Mouse (Mus musculus) lung, embryonic 15.5 days (tissue): ENCODE data around the gene Tuft1. TPM values are rescaled to one million over a fixed set of nuclear protein-coding genes. Genes with fewer than 3 reads are reported as not detected.

Experiments
- ATAC-seq: fragments of 200-750 bp; cut with Nextera tagmentation; 2 replicates; pipeline ENCODE4 v1.8.0; 2017; ENCODE audit warnings: moderate number of reproducible peaks, borderline replicate concordance; ENCODE audit not compliant: low FRiP score, low TSS enrichment; ENCODE audit errors: extremely low read depth
- H3K27ac ChIP-seq: fragments of 300-500 bp; sonication (generic); 2 replicates; pipeline ENCODE4 v1.5.1; 2015; ENCODE audit warnings: moderate library complexity, mild to moderate bottlenecking, inconsistent platforms
- H3K27me3 ChIP-seq: fragments of 300-500 bp; sonication (generic); 2 replicates; pipeline ENCODE4 v1.6.1; 2015; ENCODE audit warnings: inconsistent platforms
- H3K36me3 ChIP-seq: fragments of 300-500 bp; sonication (generic); 2 replicates; pipeline ENCODE4 v1.6.1; 2015; ENCODE audit warnings: inconsistent platforms
- H3K4me1 ChIP-seq: fragments of 300-500 bp; sonication (generic); 2 replicates; pipeline ENCODE4 v1.6.1; 2015; ENCODE audit warnings: inconsistent platforms
- H3K4me2 ChIP-seq: fragments of 300-500 bp; sonication (generic); 2 replicates; pipeline ENCODE4 v1.6.1; 2015; ENCODE audit warnings: inconsistent platforms, mild to moderate bottlenecking, moderate library complexity
- H3K4me3 ChIP-seq: fragments of 300-500 bp; sonication (generic); 2 replicates; pipeline ENCODE4 v1.5.1; 2015; ENCODE audit warnings: mild to moderate bottlenecking, inconsistent platforms
- H3K9ac ChIP-seq: fragments of 300-500 bp; sonication (generic); 2 replicates; pipeline ENCODE4 v1.6.1; 2015; ENCODE audit warnings: inconsistent platforms
- H3K9me3 ChIP-seq: fragments of 300-500 bp; sonication (generic); 2 replicates; pipeline ENCODE4 v1.6.1; 2016; ENCODE audit warnings: inconsistent platforms
- WGBS: fragments of 180-500 bp; shearing (Covaris S2); methylation state at CpG from one replicate; pipeline ENCODE4 v1.1.7; 2015; 5-methylcytosine and 5-hydroxymethylcytosine counted together
- polyA plus RNA-seq: library from polyadenylated mRNA; unstranded; fragments of >200 nt; fragmentation: Nextera tagmentation; extraction: Ambion mirVana; gene quantifications from 2 replicates; pipeline ENCODE4 v1.2.1, GENCODE M21; 2015

Tuft1 gene
- polyA plus RNA-seq, 1 experiment from 2014 or later: 10.4 TPM

- ATAC-seq: peak; percentile 98
- WGBS: 0% methylated on average over 22 of the region's 42 CpGs
- Histone ChIP-seq H3K27me3 (no peaks in the 10 kb centered on the region), H3K4me2 (peak within 1 kb of the TSS; percentile 75), H3K36me3 (no peaks in the 10 kb centered on the region), H3K9ac (peak within 1 kb of the TSS; percentile 85), H3K27ac (peak within 1 kb of the TSS; percentile 79), H3K9me3 (no peaks in the 10 kb centered on the region), H3K4me1 (peaks cover 23% of the 10 kb centered on the region), H3K4me3 (peak within 1 kb of the TSS; percentile 83)
Observed at GRCm38 (mm10) chr3:94582456-94582891, 76.2 kb downstream of the Tuft1 start, which contains the start of gene Snx27. Gene Snx27 (minus strand): TSS chr3:94582716.

- Histone ChIP-seq H3K4me2 (peak overlapping the region; percentile 75), H3K9ac (peak overlapping the region; percentile 85), H3K4me1 (peaks cover 23% of the 10 kb centered on the region), H3K36me3 (no peaks in the 10 kb centered on the region), H3K27ac (peak overlapping the region; percentile 79), H3K4me3 (peak overlapping the region; percentile 83), H3K27me3 (no peaks in the 10 kb centered on the region), H3K9me3 (no peaks in the 10 kb centered on the region)
- peak; percentile 82 for ATAC-seq
- 3% methylated on average over 45 of the region's 48 CpGs for WGBS
Observed at GRCm38 (mm10) chr3:94581793-94582455, 76.7 kb downstream of the Tuft1 start.

GRCm38 (mm10) chr3:94581138-94581780 is 77.4 kb downstream of the Tuft1 start:
- Histone ChIP-seq H3K4me3 (peak overlapping the region; percentile 83), H3K4me2 (peak overlapping the region; percentile 75), H3K27me3 (no peaks in the 10 kb centered on the region), H3K27ac (no peak overlapping the region), H3K4me1 (peaks cover 23% of the 10 kb centered on the region), H3K9me3 (no peaks in the 10 kb centered on the region), H3K9ac (peak overlapping the region; percentile 85), H3K36me3 (no peaks in the 10 kb centered on the region)
- no peak for ATAC-seq
- WGBS: 3% methylated on average over 16 of the region's 16 CpGs

GRCm38 (mm10) chr3:94574506-94574905 is 84.2 kb downstream of the Tuft1 start:
- Histone ChIP-seq H3K27me3 (no peaks in the 10 kb centered on the region), H3K9me3 (no peaks in the 10 kb centered on the region), H3K36me3 (no peaks in the 10 kb centered on the region), H3K4me3 (no peak overlapping the region), H3K4me2 (no peak overlapping the region), H3K4me1 (peaks cover 8% of the 10 kb centered on the region), H3K9ac (no peak overlapping the region), H3K27ac (no peak overlapping the region)
- no peak for ATAC-seq
- WGBS: 66% methylated on average over 6 of the region's 6 CpGs

- Histone ChIP-seq H3K27ac (peak overlapping the region; percentile 59; the same call in 1 of the 2 replicates), H3K27me3 (no peaks in the 10 kb centered on the region), H3K4me1 (peaks cover 29% of the 10 kb centered on the region), H3K9me3 (no peaks in the 10 kb centered on the region), H3K9ac (no peak overlapping the region), H3K4me2 (no peak overlapping the region), H3K36me3 (no peaks in the 10 kb centered on the region), H3K4me3 (no peak overlapping the region)
- 33% methylated on average over 2 of the region's 2 CpGs for WGBS
- ATAC-seq: peak; percentile 63; the same call in 1 of the 2 replicates
Observed at GRCm38 (mm10) chr3:94567242-94567641, 91.4 kb downstream of the Tuft1 start.

GRCm38 (mm10) chr3:94565557-94565956 is 93.1 kb downstream of the Tuft1 start:
- Histone ChIP-seq H3K4me3 (no peak overlapping the region), H3K9me3 (no peaks in the 10 kb centered on the region), H3K4me1 (peaks cover 35% of the 10 kb centered on the region), H3K4me2 (no peak overlapping the region), H3K27ac (peak overlapping the region; percentile 66), H3K27me3 (no peaks in the 10 kb centered on the region), H3K9ac (no peak overlapping the region), H3K36me3 (no peaks in the 10 kb centered on the region)
- WGBS: 63% methylated on average over 2 of the region's 2 CpGs
- ATAC-seq: peak; percentile 69; the same call in 1 of the 2 replicates

GRCm38 (mm10) chr3:94565127-94565526 is 93.5 kb downstream of the Tuft1 start:
- H3K36me3 ChIP-seq: 0 out of 2 replicates have a peak, but pooled peaks cover 1% of the 10 kb centered on the region
- peak; percentile 43; the same call in 1 of the 2 replicates for ATAC-seq
- H3K27me3 ChIP-seq: no peaks in the 10 kb centered on the region
- no peak overlapping the region for H3K9ac ChIP-seq
- 19% methylated on average over 3 of the region's 3 CpGs for WGBS
- peaks cover 35% of the 10 kb centered on the region for H3K4me1 ChIP-seq
- H3K27ac ChIP-seq: peak overlapping the region; percentile 66
- no peak overlapping the region for H3K4me3 ChIP-seq
- H3K9me3 ChIP-seq: no peaks in the 10 kb centered on the region
- H3K4me2 ChIP-seq: no peak overlapping the region

- WGBS: 62% methylated on average over 4 of the region's 4 CpGs
- Histone ChIP-seq H3K4me3 (no peak overlapping the region), H3K36me3 (peaks cover 6% of the 10 kb centered on the region; the same call in 1 of the 2 replicates), H3K4me1 (peaks cover 35% of the 10 kb centered on the region), H3K27ac (peak overlapping the region; percentile 66), H3K9me3 (no peaks in the 10 kb centered on the region), H3K4me2 (no peak overlapping the region), H3K27me3 (no peaks in the 10 kb centered on the region), H3K9ac (no peak overlapping the region)
- no peak for ATAC-seq
Observed at GRCm38 (mm10) chr3:94564356-94565010, 94.2 kb downstream of the Tuft1 start.

- no peak overlapping the region for H3K4me2 ChIP-seq
- 70% methylated on average over 3 of the region's 3 CpGs for WGBS
- no peaks in the 10 kb centered on the region for H3K27me3 ChIP-seq
- peaks cover 16% of the 10 kb centered on the region for H3K36me3 ChIP-seq
- H3K27ac ChIP-seq: no peak overlapping the region
- no peak overlapping the region for H3K9ac ChIP-seq
- H3K4me1 ChIP-seq: peaks cover 35% of the 10 kb centered on the region
- no peak overlapping the region for H3K4me3 ChIP-seq
- no peak for ATAC-seq
- no peaks in the 10 kb centered on the region for H3K9me3 ChIP-seq
Observed at GRCm38 (mm10) chr3:94563163-94563562, 95.5 kb downstream of the Tuft1 start.
